Mouse (Mus musculus): ENCODE measurements at regions not wholly inside any gene's neighbourhood (a gene's known extent, or its start where the extent isn't known, plus 50 kb on each side); places are given as distances from the start of the nearest gene placed in this dataset.
A peak's percentile ranks its signal among the peaks of the same experiment; 100 is the strongest.

- DNase-seq (ENCODE audit: low spot score in 2 of 2): no peak
These were observed 93.8 kb upstream of the Wdpcp start for GRCm38 (mm10) chr11:21478191-21478590.

GRCm38 (mm10) chr11:21470711-21471110 is 99.7 kb upstream of the Ugp2 start:
- DNase-seq (ENCODE audit: low spot score in 2 of 2): no peak

- DNase-seq (ENCODE audit: low spot score in 2 of 2): no peak
These were observed 97.5 kb upstream of the Ugp2 start for GRCm38 (mm10) chr11:21468465-21468864.

- DNase-seq (ENCODE audit: low spot score in 2 of 2): no peak
These were observed 89.0 kb upstream of the Ugp2 start for GRCm38 (mm10) chr11:21460011-21460410.

GRCm38 (mm10) chr11:21453308-21454106 is 82.5 kb upstream of the Ugp2 start:
- DNase-seq (ENCODE audit: low spot score in 2 of 2): peak in 1 of 2 experiments; percentile 12

- no peak for DNase-seq (ENCODE audit: low spot score in 2 of 2)
These were observed 62.7 kb upstream of the Ugp2 start for GRCm38 (mm10) chr11:21433726-21434125.

GRCm38 (mm10) chr11:21430021-21430420 is 59.0 kb upstream of the Ugp2 start:
- DNase-seq (ENCODE audit: low spot score in 2 of 2): no peak

- no peak for DNase-seq (ENCODE audit: low spot score in 2 of 2)
These were observed 57.7 kb upstream of the Ugp2 start for GRCm38 (mm10) chr11:21428749-21429148.

GRCm38 (mm10) chr11:21428013-21428317 is 57.0 kb upstream of the Ugp2 start:
- DNase-seq (ENCODE audit: low spot score in 2 of 2): no peak

GRCm38 (mm10) chr11:21427291-21428012 is 56.5 kb upstream of the Ugp2 start:
- no peak for DNase-seq (ENCODE audit: low spot score in 2 of 2)

- no peak for DNase-seq (ENCODE audit: low spot score in 2 of 2)
These were observed 54.6 kb upstream of the Ugp2 start for GRCm38 (mm10) chr11:21425480-21426101.

GRCm38 (mm10) chr11:21424345-21424744 is 53.3 kb upstream of the Ugp2 start:
- no peak for DNase-seq (ENCODE audit: low spot score in 2 of 2)

GRCm38 (mm10) chr11:21422281-21422878 is 51.4 kb upstream of the Ugp2 start:
- no peak for DNase-seq (ENCODE audit: low spot score in 2 of 2)

All from cerebellum, postnatal 4 days (tissue).